Mouse (Mus musculus): ENCODE data around the gene Lrrc25. TPM values are rescaled to one million over a fixed set of nuclear protein-coding genes. Genes with fewer than 3 reads are reported as not detected.
A peak's percentile ranks its signal among the peaks of the same experiment; 100 is the strongest.

Gene Lrrc25
- polyA plus RNA-seq, 1 experiment from 2014 or later: 2.1 TPM

DNA sequence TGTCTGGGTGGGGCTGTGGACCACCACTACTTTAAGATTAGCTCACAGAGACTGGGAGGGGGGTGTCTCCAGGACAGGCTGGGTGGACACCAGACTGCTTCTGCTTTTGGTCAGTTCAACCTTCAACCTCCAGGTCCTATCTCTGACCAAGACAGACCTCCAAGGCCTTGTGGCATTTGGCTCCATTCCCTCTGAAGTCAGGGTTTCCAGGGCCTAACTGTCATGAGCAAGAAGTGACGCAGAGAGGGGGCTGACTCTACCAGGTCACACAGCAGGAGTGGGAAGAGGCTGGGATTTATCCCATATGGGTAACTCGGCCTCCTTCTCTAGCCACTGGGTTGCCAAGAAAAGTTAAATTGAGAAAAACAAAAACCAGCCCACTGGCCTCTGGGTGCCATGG lies 41.8 kb downstream of the Lrrc25 start:
- Histone ChIP-seq H3K9me3 (ENCODE audit: control insufficient read depth) (no peaks in the 10 kb centered on the region), H3K9ac (ENCODE audit: low read depth, low read length) (peak overlapping the region; percentile 82; the same call in 1 of the 2 replicates), H3K4me1 (replicated peaks; ENCODE audit: control insufficient read depth, insufficient read depth, low read length) (no peaks in the 10 kb centered on the region), H3K27ac (ENCODE audit: low read depth, low read length) (no peak overlapping the region), H3K4me2 (replicated peaks; ENCODE audit: low read depth) (peak overlapping the region; percentile 92), H3K36me3 (ENCODE audit: control insufficient read depth, insufficient read depth) (peaks cover 28% of the 10 kb centered on the region), H3K4me3 (ENCODE audit: low read depth, low read length) (peak overlapping the region; percentile 85; the same call in 1 of the 2 replicates), H3K27me3 (replicated peaks; ENCODE audit: control insufficient read depth, insufficient read depth, low read length) (no peaks in the 10 kb centered on the region)
- WGBS: 88% methylated on average over 2 of the region's 2 CpGs
- ATAC-seq: no peak
- no peak for TF ChIP-seq CTCF (IDR thresholded peaks at IDR 0.05; ENCODE audit: low read depth)

DNA sequence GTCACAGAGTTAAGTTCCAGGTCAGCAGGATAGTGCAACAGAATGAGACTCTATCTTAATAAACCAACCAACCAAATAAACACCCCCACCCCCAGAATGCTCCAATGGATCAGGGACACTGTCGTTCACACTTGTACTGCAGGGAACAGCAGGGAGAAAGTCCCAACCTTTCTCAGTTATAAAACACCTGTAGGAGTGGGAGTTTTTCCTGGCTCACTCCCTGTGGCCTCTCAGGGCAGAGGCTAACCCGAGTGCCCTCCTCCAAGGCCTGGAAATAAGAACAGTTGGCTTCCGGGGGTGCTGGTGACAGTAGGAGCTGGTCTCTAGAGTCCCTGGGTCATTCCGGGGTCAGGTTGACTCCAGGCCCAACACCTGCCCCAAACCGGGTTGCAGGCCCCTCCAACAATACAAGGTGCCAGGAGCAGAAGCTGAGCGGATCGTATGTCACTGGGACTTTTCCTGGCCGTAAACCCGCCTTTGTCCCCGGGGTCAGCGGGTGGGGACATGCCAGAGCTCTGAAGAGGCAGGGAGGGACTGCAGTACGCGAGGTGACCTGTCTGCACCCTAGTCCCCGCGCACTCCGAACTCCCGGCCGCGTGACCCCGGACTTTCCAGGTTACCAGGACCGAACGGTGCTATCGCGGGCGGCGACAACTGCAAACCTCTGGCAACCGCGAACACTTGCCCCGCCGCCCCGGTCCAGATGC lies 43.1 kb downstream of the Lrrc25 start:
- Histone ChIP-seq H3K36me3 (ENCODE audit: control insufficient read depth, insufficient read depth) (peaks cover 24% of the 10 kb centered on the region), H3K27me3 (replicated peaks; ENCODE audit: control insufficient read depth, insufficient read depth, low read length) (no peaks in the 10 kb centered on the region), H3K9ac (ENCODE audit: low read depth, low read length) (peak overlapping the region; percentile 82), H3K9me3 (ENCODE audit: control insufficient read depth) (no peaks in the 10 kb centered on the region), H3K4me1 (replicated peaks; ENCODE audit: control insufficient read depth, insufficient read depth, low read length) (no peaks in the 10 kb centered on the region), H3K4me3 (ENCODE audit: low read depth, low read length) (peak overlapping the region; percentile 85), H3K27ac (ENCODE audit: low read depth, low read length) (peak overlapping the region; percentile 91), H3K4me2 (replicated peaks; ENCODE audit: low read depth) (peak overlapping the region; percentile 92)
- TF ChIP-seq CTCF (IDR thresholded peaks at IDR 0.05; ENCODE audit: low read depth): no peak
- under 1% methylated on average over 31 of the region's 31 CpGs for WGBS
- peak; percentile 75 for ATAC-seq

- Histone ChIP-seq H3K9ac (ENCODE audit: low read depth, low read length) (peak overlapping the region; percentile 82), H3K4me2 (replicated peaks; ENCODE audit: low read depth) (peak overlapping the region; percentile 92), H3K9me3 (ENCODE audit: control insufficient read depth) (no peaks in the 10 kb centered on the region), H3K4me1 (replicated peaks; ENCODE audit: control insufficient read depth, insufficient read depth, low read length) (no peaks in the 10 kb centered on the region), H3K36me3 (ENCODE audit: control insufficient read depth, insufficient read depth) (peaks cover 24% of the 10 kb centered on the region), H3K4me3 (ENCODE audit: low read depth, low read length) (peak overlapping the region; percentile 85), H3K27me3 (replicated peaks; ENCODE audit: control insufficient read depth, insufficient read depth, low read length) (no peaks in the 10 kb centered on the region), H3K27ac (ENCODE audit: low read depth, low read length) (peak overlapping the region; percentile 91)
- 1% methylated on average over 44 of the region's 44 CpGs for WGBS
- TF ChIP-seq CTCF (IDR thresholded peaks at IDR 0.05; ENCODE audit: low read depth): no peak
- peak; percentile 88 for ATAC-seq
These were observed 43.8 kb downstream of the Lrrc25 start for GRCm38 (mm10) chr8:70659604-70660272.

- H3K9ac ChIP-seq (ENCODE audit: low read depth, low read length): peak within 1 kb of the TSS; percentile 82
- no peaks in the 10 kb centered on the region for H3K4me1 ChIP-seq (replicated peaks; ENCODE audit: control insufficient read depth, insufficient read depth, low read length)
- H3K4me3 ChIP-seq (ENCODE audit: low read depth, low read length): peak within 1 kb of the TSS; percentile 85
- peak within 1 kb of the TSS; percentile 91 for H3K27ac ChIP-seq (ENCODE audit: low read depth, low read length)
- peak; percentile 29 for ATAC-seq
- TF ChIP-seq CTCF (IDR thresholded peaks at IDR 0.05; ENCODE audit: low read depth): no peak
- WGBS: under 1% methylated on average over 14 of the region's 14 CpGs
- H3K27me3 ChIP-seq (replicated peaks; ENCODE audit: control insufficient read depth, insufficient read depth, low read length): no peaks in the 10 kb centered on the region
- H3K9me3 ChIP-seq (ENCODE audit: control insufficient read depth): no peaks in the 10 kb centered on the region
- peak within 1 kb of the TSS; percentile 92 for H3K4me2 ChIP-seq (replicated peaks; ENCODE audit: low read depth)
- peaks cover 19% of the 10 kb centered on the region for H3K36me3 ChIP-seq (ENCODE audit: control insufficient read depth, insufficient read depth)
These were observed 44.3 kb downstream of the Lrrc25 start, which contains the start of gene Pgpep1 for GRCm38 (mm10) chr8:70660273-70660725. Gene Pgpep1 (minus strand): TSS chr8:70660388.

DNA sequence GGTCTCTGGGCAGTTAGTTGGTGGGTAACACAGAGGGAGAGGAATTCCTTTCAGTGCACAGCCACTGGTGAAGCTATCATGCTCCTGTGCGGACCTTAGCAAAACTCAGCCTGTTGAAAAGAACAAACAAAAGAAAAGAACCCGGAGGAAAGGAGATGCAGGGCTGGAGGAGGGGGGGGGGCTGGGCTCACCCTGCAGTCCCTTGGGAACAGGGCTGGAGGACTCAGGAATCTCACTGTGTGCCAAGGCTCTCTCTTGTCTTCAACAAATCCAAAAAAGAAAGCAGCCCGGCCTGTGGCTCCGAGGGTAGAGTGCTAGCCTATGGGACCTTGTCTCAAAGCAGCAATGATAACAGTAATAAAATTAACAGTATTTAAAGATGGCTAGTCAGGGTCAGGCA lies 47.7 kb downstream of the Lrrc25 start:
- no peaks in the 10 kb centered on the region for H3K27me3 ChIP-seq (replicated peaks; ENCODE audit: control insufficient read depth, insufficient read depth, low read length)
- ATAC-seq: no peak
- WGBS: 30% methylated on average over 4 of the region's 4 CpGs
- H3K9ac ChIP-seq (ENCODE audit: low read depth, low read length): no peak overlapping the region
- no peak for TF ChIP-seq CTCF (IDR thresholded peaks at IDR 0.05; ENCODE audit: low read depth)
- H3K4me3 ChIP-seq (ENCODE audit: low read depth, low read length): no peak overlapping the region
- no peaks in the 10 kb centered on the region for H3K36me3 ChIP-seq (ENCODE audit: control insufficient read depth, insufficient read depth)
- H3K4me2 ChIP-seq (replicated peaks; ENCODE audit: low read depth): no peak overlapping the region
- H3K4me1 ChIP-seq (replicated peaks; ENCODE audit: control insufficient read depth, insufficient read depth, low read length): no peaks in the 10 kb centered on the region; the same call in 1 of the 2 replicates
- H3K27ac ChIP-seq (ENCODE audit: low read depth, low read length): no peak overlapping the region
- no peaks in the 10 kb centered on the region for H3K9me3 ChIP-seq (ENCODE audit: control insufficient read depth)

GRCm38 (mm10) chr8:70664631-70665030 lies 48.7 kb downstream of the Lrrc25 start:
- H3K27ac ChIP-seq (ENCODE audit: low read depth, low read length): no peak overlapping the region
- no peaks in the 10 kb centered on the region for H3K27me3 ChIP-seq (replicated peaks; ENCODE audit: control insufficient read depth, insufficient read depth, low read length)
- H3K4me2 ChIP-seq (replicated peaks; ENCODE audit: low read depth): no peak overlapping the region
- no peak for ATAC-seq
- no peaks in the 10 kb centered on the region; the same call in 1 of the 2 replicates for H3K4me1 ChIP-seq (replicated peaks; ENCODE audit: control insufficient read depth, insufficient read depth, low read length)
- no peak overlapping the region for H3K9ac ChIP-seq (ENCODE audit: low read depth, low read length)
- 69% methylated on average over 3 of the region's 3 CpGs for WGBS
- no peaks in the 10 kb centered on the region for H3K36me3 ChIP-seq (ENCODE audit: control insufficient read depth, insufficient read depth)
- H3K9me3 ChIP-seq (ENCODE audit: control insufficient read depth): no peaks in the 10 kb centered on the region
- no peak overlapping the region for H3K4me3 ChIP-seq (ENCODE audit: low read depth, low read length)
- no peak for TF ChIP-seq CTCF (IDR thresholded peaks at IDR 0.05; ENCODE audit: low read depth)

Measured in intestine, postnatal 0 days (tissue).